Mouse (Mus musculus): ENCODE measurements around the gene Pbx3. TPM values are rescaled to one million over a fixed set of nuclear protein-coding genes. Genes with fewer than 3 reads are reported as not detected.

Gene Pbx3
- total and polyA plus RNA-seq, 2 experiments from 2014 or later: 62.3 to 105 TPM

DNA sequence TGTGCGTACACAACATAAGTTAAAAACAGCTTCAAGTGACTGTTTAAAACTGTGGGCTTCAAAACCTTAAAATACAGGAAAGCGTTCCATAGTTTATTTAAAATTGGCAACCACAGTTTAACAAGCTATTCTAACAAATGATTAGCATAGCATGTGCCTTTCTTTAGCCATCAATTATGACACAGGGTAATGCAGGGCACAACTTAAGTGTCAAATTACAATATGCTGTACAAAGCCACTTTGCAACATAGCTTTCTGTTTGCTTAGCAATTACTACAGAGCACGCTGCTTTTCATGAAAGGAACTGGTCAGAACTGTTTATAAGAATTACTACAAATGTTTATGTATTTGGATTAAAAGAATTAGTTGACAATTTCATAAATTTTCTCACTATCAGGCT is 120.7 kb downstream of the Pbx3 start:
- ATAC-seq (ENCODE audit: low FRiP score): no peak
- no peaks in the 10 kb centered on the region for H3K9me3 ChIP-seq (ENCODE audit: low read length)
- no peak overlapping the region for H3K4me3 ChIP-seq (ENCODE audit: low read depth, low read length)
- H3K9ac ChIP-seq (replicated peaks; ENCODE audit: low read length, poor library complexity, severe bottlenecking): no peak overlapping the region
- H3K27me3 ChIP-seq (ENCODE audit: insufficient read depth, low read length): no peaks in the 10 kb centered on the region
- H3K4me1 ChIP-seq (ENCODE audit: insufficient read depth, low read length): no peaks in the 10 kb centered on the region
- DNase-seq (ENCODE audit: low spot score): no peak
- no peak overlapping the region for H3K27ac ChIP-seq (ENCODE audit: low read depth, low read length)
- H3K4me2 ChIP-seq (ENCODE audit: low read depth, low read length, poor library complexity, severe bottlenecking): no peak overlapping the region
- H3K36me3 ChIP-seq (ENCODE audit: insufficient read depth, low read length): no peaks in the 10 kb centered on the region
- no peak for TF ChIP-seq CTCF (IDR thresholded peaks at IDR 0.05)
- WGBS: 67% methylated on average over 3 of the region's 3 CpGs

DNA sequence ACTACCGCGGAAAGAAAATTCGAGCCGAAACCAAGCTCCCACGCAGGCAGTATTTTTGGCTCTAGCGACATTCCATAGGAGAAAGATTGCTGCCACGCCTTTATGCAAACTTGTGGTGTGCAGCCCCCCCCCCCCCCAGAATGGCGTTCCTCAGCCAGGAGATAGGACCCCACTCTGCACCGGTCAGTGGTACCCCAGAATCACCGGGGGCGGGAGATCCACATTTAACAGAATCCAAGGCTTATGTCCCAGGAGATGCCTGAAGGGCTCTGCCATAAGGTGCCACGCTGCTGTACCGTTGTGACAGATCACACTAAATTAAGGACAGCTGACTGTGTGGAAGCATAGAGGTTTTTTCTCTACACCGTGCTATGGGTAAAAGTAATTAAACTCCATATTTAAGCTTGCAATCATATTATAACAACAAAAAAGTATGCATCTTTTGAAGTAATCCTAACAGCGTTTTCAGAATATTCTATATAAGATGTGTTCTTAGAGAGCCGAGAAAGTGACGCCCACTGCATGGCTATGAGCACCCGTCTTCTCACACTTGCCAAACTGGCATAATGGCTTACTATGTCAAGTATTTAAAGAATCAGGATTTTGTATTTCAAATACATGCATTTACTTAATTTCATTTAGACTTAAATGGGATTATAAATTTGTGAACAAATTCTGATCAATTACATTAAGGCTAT is 122.8 kb downstream of the Pbx3 start:
- Histone ChIP-seq H3K27ac (ENCODE audit: low read depth, low read length) (peak overlapping the region; percentile 92), H3K4me1 (ENCODE audit: insufficient read depth, low read length) (no peaks in the 10 kb centered on the region), H3K36me3 (ENCODE audit: insufficient read depth, low read length) (no peaks in the 10 kb centered on the region), H3K9me3 (ENCODE audit: low read length) (no peaks in the 10 kb centered on the region), H3K4me3 (ENCODE audit: low read depth, low read length) (peak overlapping the region; percentile 45), H3K4me2 (ENCODE audit: low read depth, low read length, poor library complexity, severe bottlenecking) (peak overlapping the region; percentile 75), H3K27me3 (ENCODE audit: insufficient read depth, low read length) (no peaks in the 10 kb centered on the region), H3K9ac (replicated peaks; ENCODE audit: low read length, poor library complexity, severe bottlenecking) (peak overlapping the region; percentile 60)
- TF ChIP-seq CTCF (IDR thresholded peaks at IDR 0.05): no peak
- DNase-seq (ENCODE audit: low spot score) (peak; percentile 45), ATAC-seq (ENCODE audit: low FRiP score) (peak; percentile 71)
- WGBS: 3% methylated on average over 18 of the region's 18 CpGs

DNA sequence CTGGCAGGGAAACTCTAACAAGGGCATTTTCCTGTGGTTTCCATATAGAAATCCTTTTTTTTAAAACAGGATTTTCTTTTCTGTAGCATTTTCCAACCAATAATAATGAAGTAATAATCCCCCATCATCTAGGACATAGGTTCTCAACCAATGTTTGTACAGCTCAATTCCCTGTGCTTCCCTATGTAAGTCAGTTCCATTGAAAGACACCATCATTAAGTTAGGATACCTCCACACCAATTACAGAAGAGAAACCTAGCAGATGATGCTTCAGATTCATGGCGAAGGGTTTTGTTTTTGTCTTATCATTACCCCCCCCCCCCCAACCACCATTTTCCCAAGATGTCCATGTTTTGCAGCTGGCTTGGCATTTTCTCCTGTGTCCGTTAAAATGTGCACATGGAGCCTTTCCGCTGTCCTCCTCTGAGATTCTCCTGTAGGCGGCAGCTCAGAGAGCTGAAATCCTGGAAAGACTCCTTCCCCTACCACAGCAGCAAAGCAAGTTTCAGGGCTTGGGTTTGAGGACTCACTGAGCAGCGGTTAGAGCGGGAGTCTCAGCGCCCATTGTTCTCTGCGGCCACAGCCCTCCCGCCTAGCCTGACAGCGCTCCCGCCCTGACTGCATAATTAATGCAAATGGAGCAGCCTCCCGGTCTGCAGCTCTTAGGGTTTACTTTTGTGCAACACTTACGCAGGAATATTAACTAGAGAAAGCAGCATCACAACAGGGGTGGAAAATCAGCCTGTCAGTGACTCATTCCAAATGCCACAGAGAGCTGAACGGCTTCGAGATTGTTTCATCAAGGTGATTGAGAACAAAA is 123.6 kb downstream of the Pbx3 start:
- Histone ChIP-seq H3K9ac (replicated peaks; ENCODE audit: low read length, poor library complexity, severe bottlenecking) (peak overlapping the region; percentile 60), H3K4me2 (ENCODE audit: low read depth, low read length, poor library complexity, severe bottlenecking) (peak overlapping the region; percentile 75), H3K27me3 (ENCODE audit: insufficient read depth, low read length) (no peaks in the 10 kb centered on the region), H3K36me3 (ENCODE audit: insufficient read depth, low read length) (no peaks in the 10 kb centered on the region), H3K9me3 (ENCODE audit: low read length) (no peaks in the 10 kb centered on the region), H3K4me3 (ENCODE audit: low read depth, low read length) (peak overlapping the region; percentile 45), H3K27ac (ENCODE audit: low read depth, low read length) (peak overlapping the region; percentile 92), H3K4me1 (ENCODE audit: insufficient read depth, low read length) (no peaks in the 10 kb centered on the region)
- TF ChIP-seq CTCF (IDR thresholded peaks at IDR 0.05): peak; percentile 68
- WGBS: 0% methylated on average over 15 of the region's 15 CpGs
- ATAC-seq (ENCODE audit: low FRiP score) (peak; percentile 84), DNase-seq (ENCODE audit: low spot score) (peak; percentile 84)

DNA sequence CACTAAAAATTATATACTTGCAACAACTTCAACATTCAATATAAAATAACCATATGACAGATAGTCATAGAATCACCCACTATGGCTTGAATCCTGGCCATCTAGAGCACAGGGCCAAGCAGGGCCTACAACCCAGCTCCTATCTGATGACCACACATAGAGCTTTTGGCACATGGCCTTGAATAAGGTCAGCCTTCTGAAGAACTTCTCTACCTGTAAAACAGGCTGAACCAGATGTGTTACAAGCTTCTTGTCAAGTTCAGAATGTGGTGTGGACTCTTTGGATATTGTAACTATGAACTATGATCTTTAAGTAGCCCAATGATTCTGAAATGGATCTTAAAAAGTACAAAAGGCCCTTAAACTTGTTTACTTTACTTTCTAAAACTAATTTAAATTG is 132.1 kb downstream of the Pbx3 start:
- no peak overlapping the region for H3K4me3 ChIP-seq (ENCODE audit: low read depth, low read length)
- no peak for TF ChIP-seq CTCF (IDR thresholded peaks at IDR 0.05)
- no peak overlapping the region for H3K9ac ChIP-seq (replicated peaks; ENCODE audit: low read length, poor library complexity, severe bottlenecking)
- H3K4me1 ChIP-seq (ENCODE audit: insufficient read depth, low read length): peaks cover under 1% of the 10 kb centered on the region; the same call in 1 of the 2 replicates
- H3K27ac ChIP-seq (ENCODE audit: low read depth, low read length): no peak overlapping the region
- DNase-seq (ENCODE audit: low spot score): no peak
- H3K4me2 ChIP-seq (ENCODE audit: low read depth, low read length, poor library complexity, severe bottlenecking): no peak overlapping the region
- no peak for ATAC-seq (ENCODE audit: low FRiP score)
- no peaks in the 10 kb centered on the region for H3K9me3 ChIP-seq (ENCODE audit: low read length)
- no peaks in the 10 kb centered on the region for H3K36me3 ChIP-seq (ENCODE audit: insufficient read depth, low read length)
- H3K27me3 ChIP-seq (ENCODE audit: insufficient read depth, low read length): no peaks in the 10 kb centered on the region

DNA sequence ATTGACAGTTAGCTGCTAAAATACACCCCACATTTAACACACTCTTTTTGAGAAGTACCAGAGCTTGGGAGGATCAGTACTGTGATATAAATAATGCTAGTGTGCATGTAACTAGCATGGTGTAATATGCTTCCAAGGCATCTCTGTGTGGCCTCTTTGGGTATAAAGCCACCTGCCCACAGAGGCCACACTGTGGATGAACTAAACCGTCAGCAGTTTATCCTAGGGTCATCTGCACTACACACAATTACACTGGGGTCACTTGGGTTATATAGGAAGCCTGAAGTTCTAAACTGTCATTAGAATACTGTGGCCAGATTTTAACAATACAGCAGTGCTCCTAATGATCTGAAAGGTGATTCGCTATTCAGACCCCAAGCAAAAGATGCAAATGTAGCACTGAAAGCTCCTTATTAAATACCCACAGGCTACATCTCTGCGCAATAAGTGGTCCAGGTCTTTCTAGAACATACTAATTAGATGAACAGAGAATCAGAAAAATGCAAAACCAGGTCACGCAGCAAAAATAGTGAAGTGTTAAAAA is 133.6 kb downstream of the Pbx3 start:
- no peak for ATAC-seq (ENCODE audit: low FRiP score)
- no peaks in the 10 kb centered on the region for H3K9me3 ChIP-seq (ENCODE audit: low read length)

More for the DNA sequence above, 133.6 kb downstream of the Pbx3 start:
- no peak for DNase-seq (ENCODE audit: low spot score)
- Histone ChIP-seq H3K4me2 (ENCODE audit: low read depth, low read length, poor library complexity, severe bottlenecking) (no peak overlapping the region), H3K9ac (replicated peaks; ENCODE audit: low read length, poor library complexity, severe bottlenecking) (no peak overlapping the region), H3K27ac (ENCODE audit: low read depth, low read length) (peak overlapping the region; percentile 18; the same call in 1 of the 2 replicates), H3K4me1 (ENCODE audit: insufficient read depth, low read length) (peaks cover 6% of the 10 kb centered on the region; the same call in 1 of the 2 replicates), H3K4me3 (ENCODE audit: low read depth, low read length) (no peak overlapping the region), H3K36me3 (ENCODE audit: insufficient read depth, low read length) (no peaks in the 10 kb centered on the region), H3K27me3 (ENCODE audit: insufficient read depth, low read length) (no peaks in the 10 kb centered on the region)
- WGBS: 40% methylated on average over 4 of the region's 4 CpGs
- TF ChIP-seq CTCF (IDR thresholded peaks at IDR 0.05): no peak
